Mouse (Mus musculus): ENCODE data around the gene Lce1j. TPM values are rescaled to one million over a fixed set of nuclear protein-coding genes. Genes with fewer than 3 reads are reported as not detected.
"Not testable (repeated sequence)": the region's sequence is repeated elsewhere in the genome, so short reads cannot be mapped to it uniquely, and the experiment has no call there.

The Lce1j gene
- polyA plus RNA-seq (2014; fragmentation: Nextera tagmentation; extraction: Ambion mirVana), result not detected in 2 replicates

GRCm38 (mm10) chr3:92790414-92790813, at the start of gene Lce1j:
Lce1j (minus strand) TSS chr3:92790514.
- WGBS, result 81% methylated on average over 1 of the region's 1 CpGs
- no peaks in the 10 kb centered on the region for H3K4me1 ChIP-seq (replicated peaks; ENCODE audit: control insufficient read depth, insufficient read depth, low read length)
- ATAC-seq (replicated peaks; ENCODE audit: low FRiP score, low TSS enrichment, low read depth) (no peak), DNase-seq (ENCODE audit: low spot score) (no peak)
- H3K4me2 ChIP-seq (ENCODE audit: low read length), result no peak within 1 kb of the TSS
- no peaks in the 10 kb centered on the region for H3K27me3 ChIP-seq (replicated peaks; ENCODE audit: control insufficient read depth, insufficient read depth, low read length)
- no peaks in the 10 kb centered on the region for H3K9me3 ChIP-seq (ENCODE audit: control insufficient read depth, low read length)
- H3K36me3 ChIP-seq (ENCODE audit: control insufficient read depth, insufficient read depth, low read length), result no peaks in the 10 kb centered on the region
- H3K9ac ChIP-seq (ENCODE audit: low read length), result no peak within 1 kb of the TSS
- no peak within 1 kb of the TSS for H3K27ac ChIP-seq (ENCODE audit: low read depth)
- H3K4me3 ChIP-seq (ENCODE audit: low read depth, low read length), result no peak within 1 kb of the TSS

GRCm38 (mm10) chr3:92827108-92827507, 36.8 kb upstream of the Lce1j start, which contains the start of gene Kprp:
Kprp (minus strand) TSS chr3:92827247.
- ATAC-seq (replicated peaks; ENCODE audit: low FRiP score, low TSS enrichment, low read depth), result no peak
- no peak within 1 kb of the TSS for H3K27ac ChIP-seq (ENCODE audit: low read depth)
- 14% methylated on average over 1 of the region's 1 CpGs for WGBS
- no peak for DNase-seq (ENCODE audit: low spot score)
- no peak within 1 kb of the TSS for H3K4me3 ChIP-seq (ENCODE audit: low read depth, low read length)
- no peaks in the 10 kb centered on the region for H3K9me3 ChIP-seq (ENCODE audit: control insufficient read depth, low read length)
- no peaks in the 10 kb centered on the region for H3K27me3 ChIP-seq (replicated peaks; ENCODE audit: control insufficient read depth, insufficient read depth, low read length)
- no peak within 1 kb of the TSS for H3K9ac ChIP-seq (ENCODE audit: low read length)
- no peaks in the 10 kb centered on the region for H3K4me1 ChIP-seq (replicated peaks; ENCODE audit: control insufficient read depth, insufficient read depth, low read length)
- H3K36me3 ChIP-seq (ENCODE audit: control insufficient read depth, insufficient read depth, low read length), result no peaks in the 10 kb centered on the region
- no peak within 1 kb of the TSS for H3K4me2 ChIP-seq (ENCODE audit: low read length)

DNA sequence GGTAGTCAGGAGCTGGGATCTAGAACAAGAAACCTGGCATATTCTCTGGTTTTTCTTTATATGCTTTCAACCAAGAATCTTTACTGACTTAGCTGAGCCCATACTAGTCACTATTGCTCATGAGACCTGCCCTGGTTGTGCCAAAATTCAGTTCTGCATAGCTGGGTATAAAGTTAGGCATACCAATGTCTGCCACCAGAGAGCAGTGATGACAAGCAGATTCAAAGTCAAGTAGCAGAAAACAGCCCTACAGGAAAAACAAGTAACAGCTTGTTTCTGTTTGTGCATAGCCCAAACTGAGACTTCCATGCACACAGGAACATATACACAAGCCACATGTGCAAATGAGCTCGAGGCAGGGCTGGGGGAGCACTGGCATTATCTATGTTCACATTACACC, 35.5 kb upstream of the Lce1j start:
- no peak for ATAC-seq (replicated peaks; ENCODE audit: low FRiP score, low TSS enrichment, low read depth)
- 35% methylated on average over 1 of the region's 1 CpGs for WGBS
- no peak for DNase-seq (ENCODE audit: low spot score)

DNA sequence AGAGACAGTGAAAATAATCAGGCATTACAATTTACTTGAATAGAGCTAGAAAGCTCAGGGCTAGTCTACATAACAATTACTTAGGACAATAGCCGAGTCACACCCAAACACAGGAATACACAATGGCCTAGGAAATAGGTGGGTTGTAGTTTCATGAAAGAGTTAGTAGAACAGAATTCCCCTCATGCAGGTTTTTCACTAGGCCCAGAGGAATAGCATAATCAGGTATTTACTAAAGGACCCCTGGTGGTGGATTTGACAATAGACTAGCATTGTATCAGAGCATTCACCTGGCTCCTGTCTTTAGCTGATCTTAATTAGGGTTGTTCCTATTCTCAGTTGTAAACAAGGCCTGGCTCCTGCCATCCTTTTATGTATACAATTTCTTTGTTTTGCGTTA, 25.7 kb upstream of the Lce1j start:
- 89% methylated on average over 2 of the region's 2 CpGs for WGBS

More for the DNA sequence above, 35.5 kb upstream of the Lce1j start:
- H3K9ac ChIP-seq (ENCODE audit: low read length), result no peak overlapping the region
- no peak overlapping the region for H3K27ac ChIP-seq (ENCODE audit: low read depth)
- no peaks in the 10 kb centered on the region for H3K9me3 ChIP-seq (ENCODE audit: control insufficient read depth, low read length)
- no peaks in the 10 kb centered on the region for H3K27me3 ChIP-seq (replicated peaks; ENCODE audit: control insufficient read depth, insufficient read depth, low read length)
- H3K4me1 ChIP-seq (replicated peaks; ENCODE audit: control insufficient read depth, insufficient read depth, low read length), result no peaks in the 10 kb centered on the region
- no peak overlapping the region for H3K4me2 ChIP-seq (ENCODE audit: low read length)
- no peaks in the 10 kb centered on the region for H3K36me3 ChIP-seq (ENCODE audit: control insufficient read depth, insufficient read depth, low read length)
- H3K4me3 ChIP-seq (ENCODE audit: low read depth, low read length), result no peak overlapping the region

GRCm38 (mm10) chr3:92815581-92815980, 25.3 kb upstream of the Lce1j start:
- DNase-seq (ENCODE audit: low spot score), result no peak

More for the DNA sequence above, 25.7 kb upstream of the Lce1j start:
- H3K4me3 ChIP-seq (ENCODE audit: low read depth, low read length); H3K4me2 ChIP-seq (ENCODE audit: low read length); H3K36me3 ChIP-seq (ENCODE audit: control insufficient read depth, insufficient read depth, low read length); H3K27me3 ChIP-seq (replicated peaks; ENCODE audit: control insufficient read depth, insufficient read depth, low read length); H3K9me3 ChIP-seq (ENCODE audit: control insufficient read depth, low read length); DNase-seq (ENCODE audit: low spot score); H3K9ac ChIP-seq (ENCODE audit: low read length); H3K27ac ChIP-seq (ENCODE audit: low read depth); ATAC-seq (replicated peaks; ENCODE audit: low FRiP score, low TSS enrichment, low read depth); H3K4me1 ChIP-seq (replicated peaks; ENCODE audit: control insufficient read depth, insufficient read depth, low read length): not testable (repeated sequence)

GRCm38 (mm10) chr3:92807791-92808190, 17.5 kb upstream of the Lce1j start, which contains the start of gene Lce1k:
Lce1k (minus strand) TSS chr3:92807891.
- Histone ChIP-seq H3K4me1 (replicated peaks; ENCODE audit: control insufficient read depth, insufficient read depth, low read length) (no peaks in the 10 kb centered on the region), H3K9me3 (ENCODE audit: control insufficient read depth, low read length) (no peaks in the 10 kb centered on the region), H3K27me3 (replicated peaks; ENCODE audit: control insufficient read depth, insufficient read depth, low read length) (no peaks in the 10 kb centered on the region), H3K4me2 (ENCODE audit: low read length) (no peak within 1 kb of the TSS), H3K27ac (ENCODE audit: low read depth) (no peak within 1 kb of the TSS), H3K36me3 (ENCODE audit: control insufficient read depth, insufficient read depth, low read length) (no peaks in the 10 kb centered on the region), H3K9ac (ENCODE audit: low read length) (no peak within 1 kb of the TSS), H3K4me3 (ENCODE audit: low read depth, low read length) (no peak within 1 kb of the TSS)
- no peak for ATAC-seq (replicated peaks; ENCODE audit: low FRiP score, low TSS enrichment, low read depth)
- no peak for DNase-seq (ENCODE audit: low spot score)

More at GRCm38 (mm10) chr3:92815581-92815980, 25.3 kb upstream of the Lce1j start:
- no peaks in the 10 kb centered on the region for H3K9me3 ChIP-seq (ENCODE audit: control insufficient read depth, low read length)
- H3K27me3 ChIP-seq (replicated peaks; ENCODE audit: control insufficient read depth, insufficient read depth, low read length), result no peaks in the 10 kb centered on the region
- no peaks in the 10 kb centered on the region for H3K36me3 ChIP-seq (ENCODE audit: control insufficient read depth, insufficient read depth, low read length)
- no peak overlapping the region for H3K4me3 ChIP-seq (ENCODE audit: low read depth, low read length)
- no peak overlapping the region for H3K27ac ChIP-seq (ENCODE audit: low read depth)
- no peak overlapping the region for H3K9ac ChIP-seq (ENCODE audit: low read length)
- WGBS, result 94% methylated on average over 3 of the region's 3 CpGs
- no peak for ATAC-seq (replicated peaks; ENCODE audit: low FRiP score, low TSS enrichment, low read depth)
- no peak overlapping the region for H3K4me2 ChIP-seq (ENCODE audit: low read length)
- no peaks in the 10 kb centered on the region for H3K4me1 ChIP-seq (replicated peaks; ENCODE audit: control insufficient read depth, insufficient read depth, low read length)

DNA sequence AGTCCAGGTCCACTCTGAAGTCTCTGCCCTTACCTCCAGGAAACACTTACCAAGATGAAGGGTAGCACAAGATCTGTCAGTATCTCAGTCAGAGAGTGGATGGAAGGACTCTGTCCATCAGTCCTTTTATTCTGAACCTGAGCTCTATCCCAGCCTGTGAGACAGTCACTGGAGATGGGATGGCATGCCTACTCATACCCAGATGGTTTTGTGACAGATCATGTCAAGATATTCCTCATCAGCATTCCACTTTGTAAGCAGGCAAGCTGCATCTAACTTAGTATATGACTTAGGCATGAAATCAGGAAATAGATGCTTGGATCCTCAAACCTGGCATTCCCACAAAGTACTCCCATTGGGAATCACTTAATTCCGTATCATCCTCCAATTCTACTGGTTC, 11.5 kb downstream of the Lce1j start, which contains the start of gene Lce1i:
Lce1i (minus strand) TSS at position 101 of the 400 bp plus-strand sequence.
- H3K4me3 ChIP-seq (ENCODE audit: low read depth, low read length), result no peak within 1 kb of the TSS
- H3K27me3 ChIP-seq (replicated peaks; ENCODE audit: control insufficient read depth, insufficient read depth, low read length), result no peaks in the 10 kb centered on the region
- H3K4me1 ChIP-seq (replicated peaks; ENCODE audit: control insufficient read depth, insufficient read depth, low read length), result no peaks in the 10 kb centered on the region
- no peaks in the 10 kb centered on the region for H3K9me3 ChIP-seq (ENCODE audit: control insufficient read depth, low read length)
- no peak within 1 kb of the TSS for H3K9ac ChIP-seq (ENCODE audit: low read length)
- no peak within 1 kb of the TSS for H3K27ac ChIP-seq (ENCODE audit: low read depth)
- 81% methylated on average over 1 of the region's 1 CpGs for WGBS
- H3K4me2 ChIP-seq (ENCODE audit: low read length), result no peak within 1 kb of the TSS
- H3K36me3 ChIP-seq (ENCODE audit: control insufficient read depth, insufficient read depth, low read length), result no peaks in the 10 kb centered on the region
- ATAC-seq (replicated peaks; ENCODE audit: low FRiP score, low TSS enrichment, low read depth), result no peak
- no peak for DNase-seq (ENCODE audit: low spot score)

- no peak for DNase-seq (ENCODE audit: low spot score)
- no peak for ATAC-seq (replicated peaks; ENCODE audit: low FRiP score, low TSS enrichment, low read depth)
- WGBS, result 30% methylated on average over 3 of the region's 3 CpGs
- Histone ChIP-seq H3K4me1 (replicated peaks; ENCODE audit: control insufficient read depth, insufficient read depth, low read length) (no peaks in the 10 kb centered on the region), H3K27me3 (replicated peaks; ENCODE audit: control insufficient read depth, insufficient read depth, low read length) (no peaks in the 10 kb centered on the region), H3K9ac (ENCODE audit: low read length) (no peak overlapping the region), H3K27ac (ENCODE audit: low read depth) (no peak overlapping the region), H3K9me3 (ENCODE audit: control insufficient read depth, low read length) (no peaks in the 10 kb centered on the region), H3K4me2 (ENCODE audit: low read length) (no peak overlapping the region), H3K4me3 (ENCODE audit: low read depth, low read length) (no peak overlapping the region), H3K36me3 (ENCODE audit: control insufficient read depth, insufficient read depth, low read length) (no peaks in the 10 kb centered on the region)
These were observed 18.7 kb downstream of the Lce1j start for GRCm38 (mm10) chr3:92771573-92771972.

- no peak within 1 kb of the TSS for H3K27ac ChIP-seq (ENCODE audit: low read depth)
- no peak within 1 kb of the TSS for H3K4me2 ChIP-seq (ENCODE audit: low read length)
- H3K27me3 ChIP-seq (replicated peaks; ENCODE audit: control insufficient read depth, insufficient read depth, low read length), result no peaks in the 10 kb centered on the region
- DNase-seq (ENCODE audit: low spot score), result no peak
- H3K9ac ChIP-seq (ENCODE audit: low read length), result no peak within 1 kb of the TSS
- no peaks in the 10 kb centered on the region for H3K4me1 ChIP-seq (replicated peaks; ENCODE audit: control insufficient read depth, insufficient read depth, low read length)
- no peaks in the 10 kb centered on the region for H3K9me3 ChIP-seq (ENCODE audit: control insufficient read depth, low read length)
- H3K4me3 ChIP-seq (ENCODE audit: low read depth, low read length), result no peak within 1 kb of the TSS
- ATAC-seq (replicated peaks; ENCODE audit: low FRiP score, low TSS enrichment, low read depth), result no peak
- no peaks in the 10 kb centered on the region for H3K36me3 ChIP-seq (ENCODE audit: control insufficient read depth, insufficient read depth, low read length)
- WGBS, result 93% methylated on average over 1 of the region's 1 CpGs
These were observed 25.3 kb downstream of the Lce1j start, which contains the start of gene Lce1h for GRCm38 (mm10) chr3:92764965-92765364. Lce1h (minus strand) TSS chr3:92765065.
